Mouse (Mus musculus) lung, postnatal 0 days (tissue): Measurements from ENCODE around the gene Gm21775. TPM values are rescaled to one million over a fixed set of nuclear protein-coding genes. Genes with fewer than 3 reads are reported as not detected.
"Not testable (repeated sequence)": the region's sequence is repeated elsewhere in the genome, so short reads cannot be mapped to it uniquely, and the experiment has no call there.

Source experiments
- ATAC-seq: fragments of 200-750 bp; cut with Nextera tagmentation; 2 replicates; pipeline ENCODE4 v1.8.0; 2017; ENCODE audit warnings: moderate library complexity
- DNase-seq: peaks from one replicate; pipeline ENCODE4 v3.0.0-alpha.2; 2016; ENCODE audit warnings: low spot score
- H3K27ac ChIP-seq: fragments of 300-500 bp; sonication (generic); 2 replicates; pipeline ENCODE4 v1.5.1; 2014; ENCODE audit warnings: antibody characterized with exemption, mild to moderate bottlenecking, low read length, mixed read lengths
- H3K27me3 ChIP-seq: fragments of 300-500 bp; sonication (generic); replicated peaks from 2 replicates; pipeline ENCODE4 v1.6.1; 2014; ENCODE audit warnings: low read length, mixed read lengths; ENCODE audit not compliant: insufficient read depth
- H3K36me3 ChIP-seq: fragments of 300-500 bp; sonication (generic); 2 replicates; pipeline ENCODE4 v1.6.1; 2014; ENCODE audit warnings: low read length, mixed read lengths; ENCODE audit not compliant: insufficient read depth
- H3K4me1 ChIP-seq: fragments of 300-500 bp; sonication (generic); 2 replicates; pipeline ENCODE4 v1.6.1; 2014; ENCODE audit warnings: antibody characterized with exemption, low read depth, low read length, mixed read lengths; ENCODE audit not compliant: insufficient read depth
- H3K4me2 ChIP-seq: fragments of 300-500 bp; sonication (generic); replicated peaks from 2 replicates; pipeline ENCODE4 v1.6.1; 2014; ENCODE audit warnings: low read depth, mild to moderate bottlenecking, low read length, moderate library complexity, mixed read lengths
- H3K4me3 ChIP-seq: fragments of 300-500 bp; sonication (generic); 2 replicates; pipeline ENCODE4 v1.5.1; 2014; ENCODE audit warnings: low read depth, low read length
- H3K9ac ChIP-seq: fragments of 300-500 bp; sonication (generic); replicated peaks from 2 replicates; pipeline ENCODE4 v1.6.1; 2014; ENCODE audit warnings: low read depth, mild to moderate bottlenecking
- H3K9me3 ChIP-seq: fragments of 300-500 bp; sonication (generic); 2 replicates; pipeline ENCODE4 v1.6.1; 2016; ENCODE audit warnings: low read length, mixed read lengths
- WGBS: fragments of 180-500 bp; shearing (Covaris S2); extraction: QIAGEN DNeasy Blood & Tissue Kit; methylation state at CpG from one replicate; pipeline ENCODE4 v1.1.7; 2014; 5-methylcytosine and 5-hydroxymethylcytosine counted together
- polyA plus RNA-seq: library from polyadenylated mRNA; unstranded; fragments of >200 nt; fragmentation: Nextera tagmentation; extraction: Ambion mirVana; gene quantifications from 2 replicates; pipeline ENCODE4 v1.2.1, GENCODE M21; 2015

The Gm21775 gene
- polyA plus RNA-seq = not detected in 2 replicates

- ATAC-seq, H3K27me3 ChIP-seq, DNase-seq, H3K4me1 ChIP-seq, H3K4me3 ChIP-seq, H3K36me3 ChIP-seq, H3K9ac ChIP-seq, H3K9me3 ChIP-seq, H3K27ac ChIP-seq, H3K4me2 ChIP-seq: not testable (repeated sequence)
- WGBS = 47% methylated on average over 4 of the region's 5 CpGs
These were observed at the start of gene Gm21775 for GRCm38 (mm10) chrY:10553153-10553552. Gene Gm21775, plus strand, starts transcription at chrY:10553453.

- H3K9ac ChIP-seq, DNase-seq, ATAC-seq: not testable (repeated sequence)
These were observed 17.3 kb upstream of the Gm21775 start, which contains the start of gene Gm20737 for GRCm38 (mm10) chrY:10535942-10536341. Gene Gm20737, minus strand, starts transcription at chrY:10536042.

More at GRCm38 (mm10) chrY:10535942-10536341, 17.3 kb upstream of the Gm21775 start, which contains the start of gene Gm20737:
- not testable (repeated sequence) for H3K27ac ChIP-seq, H3K27me3 ChIP-seq, H3K4me3 ChIP-seq, H3K4me1 ChIP-seq, H3K9me3 ChIP-seq, H3K36me3 ChIP-seq, H3K4me2 ChIP-seq

Other genes with a start within 250 kb of the Gm21775 start
- not detected in 2 replicates for gene Gm20834, start 228.9 kb upstream of the Gm21775 start, polyA plus RNA-seq
- gene Gm28510, start 140.7 kb upstream of the Gm21775 start, polyA plus RNA-seq = not detected in 2 replicates
- gene Gm20737, start 17.4 kb upstream of the Gm21775 start, polyA plus RNA-seq = not detected in 2 replicates
- gene Gm21900, start 62.9 kb downstream of the Gm21775 start, polyA plus RNA-seq = not detected in 2 replicates
- gene Gm20777, start 199.0 kb downstream of the Gm21775 start, polyA plus RNA-seq = not detected in 2 replicates